Mouse (Mus musculus) G1E-ER4 (cell line): Measurements from ENCODE around the gene Zfp112. TPM values are rescaled to one million over a fixed set of nuclear protein-coding genes. Genes with fewer than 3 reads are reported as not detected.

Experiments
- GATA1 ChIP-seq: IDR thresholded peaks from one replicate; pipeline ENCODE4 v1.8.0; 2012; ENCODE audit warnings: low read length, inconsistent platforms
- polyA plus RNA-seq: library from polyadenylated mRNA; stranded (reverse); fragments of >175 nt; gene quantifications from 2 replicates; pipeline ENCODE4 v1.2.3, GENCODE M21; 2012

Zfp112 gene
- polyA plus RNA-seq: 0.05 TPM in 2 replicates

DNA sequence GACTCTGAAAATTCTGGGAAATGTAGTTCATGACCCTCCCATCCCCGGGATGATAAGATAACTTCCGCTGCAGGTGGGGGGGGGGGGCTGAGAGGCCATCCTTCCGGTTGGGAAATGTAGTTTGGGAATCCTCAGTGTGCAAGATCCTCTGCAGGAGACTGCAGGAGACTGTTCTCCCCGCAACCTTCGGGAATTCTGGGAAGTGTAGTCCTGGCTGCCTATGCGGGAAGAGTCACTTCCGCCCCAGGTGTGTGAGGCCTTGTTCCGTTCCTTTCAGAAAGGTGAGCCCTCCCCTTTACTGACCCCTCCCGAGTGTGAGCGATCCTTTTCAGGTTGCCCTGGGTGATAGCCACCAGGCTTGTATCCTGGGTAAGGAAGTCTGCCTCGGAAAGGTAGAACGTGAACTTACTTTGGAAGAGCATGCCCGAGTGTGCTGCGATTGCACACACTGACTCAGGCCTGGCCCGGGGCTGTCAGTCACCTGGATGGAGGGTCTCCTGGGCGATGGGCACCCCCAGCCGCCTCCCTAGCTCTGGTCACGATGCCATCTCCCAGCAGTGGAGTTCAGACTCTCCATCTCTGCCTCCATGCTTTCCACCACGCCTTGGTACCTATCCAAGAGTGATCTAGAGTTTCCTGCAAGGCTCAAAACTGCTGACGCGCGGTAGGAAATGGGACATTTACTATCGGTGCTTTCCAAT is at the start of gene Zfp112:
Gene Zfp112 (plus strand): TSS at position 159 of the 701 bp plus-strand sequence.
- TF ChIP-seq GATA1: no peak

DNA sequence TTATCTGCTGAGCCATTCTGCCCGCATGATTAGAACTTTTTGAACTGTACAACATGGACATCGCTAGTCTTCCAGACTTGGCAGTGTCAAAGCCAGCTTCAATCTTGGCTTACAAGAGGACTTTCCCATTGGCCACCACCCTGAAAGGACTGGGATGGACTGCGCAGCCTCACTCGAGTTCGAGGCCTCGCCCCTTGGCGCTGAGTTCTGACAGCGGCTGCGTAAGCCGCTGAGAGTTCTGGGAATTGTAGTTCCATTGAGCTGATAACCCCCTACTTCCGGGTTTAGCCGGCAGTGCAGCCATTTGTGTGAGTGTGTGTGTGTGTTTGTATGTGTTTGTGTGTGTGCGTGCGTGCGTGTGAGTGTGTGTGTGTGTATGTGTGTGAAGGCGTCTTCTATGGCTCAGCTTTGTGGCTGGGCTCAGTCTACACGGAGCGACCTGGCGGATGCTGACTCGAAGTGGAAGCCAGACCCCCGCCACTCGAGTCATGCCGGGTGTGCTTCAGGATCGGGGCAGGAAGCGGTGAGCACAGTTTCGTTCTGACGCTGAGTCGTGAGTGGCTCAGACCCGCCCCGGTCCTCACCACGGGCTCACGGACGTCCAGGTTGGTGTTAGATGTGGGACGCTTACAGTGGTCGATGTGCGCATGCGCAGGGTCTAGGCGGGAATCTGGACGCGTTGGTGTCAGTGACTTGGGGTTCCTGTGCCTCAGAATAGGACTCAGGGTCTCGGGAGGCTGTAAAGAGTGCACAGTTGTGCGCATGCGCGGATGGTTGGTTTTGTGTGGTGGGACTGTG is 30.3 kb upstream of the Zfp112 start, which contains the start of gene Zfp180:
Gene Zfp180 (plus strand): TSS at position 291 of the 798 bp plus-strand sequence.
- no peak for TF ChIP-seq GATA1

DNA sequence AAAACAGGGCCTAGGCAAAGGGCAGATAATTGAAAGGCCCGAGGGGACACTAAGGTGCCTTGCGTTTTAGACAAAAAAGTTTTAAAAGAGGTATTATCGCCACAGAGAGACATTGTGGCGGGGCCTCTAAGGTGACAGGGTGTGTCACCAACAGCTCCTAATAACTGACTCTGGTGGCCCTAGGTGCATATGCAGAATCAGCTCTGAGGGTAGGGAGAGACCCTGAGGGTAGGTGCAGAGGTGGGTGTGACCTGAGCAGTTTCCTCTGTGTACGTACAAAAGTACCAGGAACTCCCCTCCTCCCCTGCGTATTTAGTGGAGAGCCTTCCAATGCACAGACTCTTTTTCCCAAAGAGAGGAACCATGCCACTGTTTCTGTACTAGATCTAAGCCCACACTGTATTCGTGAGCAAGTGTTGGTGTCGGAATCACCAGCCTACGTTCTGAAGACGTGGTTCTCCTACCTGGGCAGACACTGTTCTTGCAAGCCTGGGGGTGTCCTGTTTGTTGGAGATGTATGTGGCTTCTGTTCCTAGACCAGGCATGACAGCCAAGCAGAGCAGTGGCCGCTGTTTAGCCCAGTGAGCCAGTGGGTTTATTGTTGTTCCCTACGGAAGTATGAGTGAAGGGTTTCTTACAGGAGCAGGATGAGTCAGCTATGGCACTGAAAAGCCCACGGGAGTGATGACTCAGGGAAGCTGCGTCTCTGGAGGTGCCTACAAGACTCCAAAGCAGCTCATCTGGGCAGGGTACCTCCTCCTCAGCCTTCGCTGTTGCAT is 29.5 kb upstream of the Zfp112 start:
- TF ChIP-seq GATA1: no peak

- no peak for TF ChIP-seq GATA1
These were observed 25.2 kb upstream of the Zfp112 start for GRCm38 (mm10) chr7:24086871-24087270.

GRCm38 (mm10) chr7:24087485-24088125 is 24.5 kb upstream of the Zfp112 start:
- no peak for TF ChIP-seq GATA1

DNA sequence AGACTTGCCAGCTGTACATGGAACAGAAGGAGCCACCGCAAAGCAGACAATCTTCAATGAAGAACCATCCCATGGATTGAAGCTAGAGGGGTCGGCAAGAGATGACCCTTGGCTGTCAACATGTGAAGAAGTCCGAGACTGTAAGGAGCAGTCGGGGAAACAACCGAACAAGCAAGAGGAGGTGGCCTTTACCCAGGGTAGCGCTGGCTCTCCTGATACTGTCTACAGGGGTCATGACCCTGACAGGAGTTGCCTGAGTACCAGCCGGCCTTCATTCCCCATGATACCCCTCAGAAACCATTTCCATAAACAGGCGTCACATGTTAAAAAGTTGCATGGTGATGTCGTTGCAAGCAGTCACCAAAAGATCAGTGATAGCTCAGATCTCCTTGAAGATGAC is 7.7 kb upstream of the Zfp112 start:
- no peak for TF ChIP-seq GATA1

GRCm38 (mm10) chr7:24105144-24105703 is 6.9 kb upstream of the Zfp112 start:
- no peak for TF ChIP-seq GATA1

GRCm38 (mm10) chr7:24110839-24111238 is 1.3 kb upstream of the Zfp112 start:
- TF ChIP-seq GATA1: no peak

DNA sequence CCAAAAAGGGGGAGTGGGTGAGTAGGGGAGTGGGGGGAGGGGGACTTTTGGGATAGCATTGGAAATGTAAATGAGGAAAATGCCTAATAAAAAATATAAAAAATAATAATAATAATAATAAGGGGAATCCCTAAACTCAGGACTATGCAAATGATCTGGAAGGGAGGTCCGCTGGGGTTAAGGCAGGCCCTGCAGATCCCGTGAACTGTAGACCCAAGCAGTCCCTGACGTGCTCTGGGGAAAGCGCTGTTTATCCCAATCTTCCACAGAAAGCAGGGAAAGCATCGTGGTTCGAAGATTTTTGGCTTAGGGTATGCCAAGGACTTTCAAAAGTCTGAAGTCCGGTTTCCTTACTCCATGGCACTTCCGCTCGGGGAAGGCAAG is 350 bp upstream of the Zfp112 start:
- TF ChIP-seq GATA1: no peak

- no peak for TF ChIP-seq GATA1
These were observed 887 bp downstream of the Zfp112 start for GRCm38 (mm10) chr7:24113001-24113400.

- TF ChIP-seq GATA1: no peak
These were observed 4.5 kb downstream of the Zfp112 start for GRCm38 (mm10) chr7:24116655-24117054.

DNA sequence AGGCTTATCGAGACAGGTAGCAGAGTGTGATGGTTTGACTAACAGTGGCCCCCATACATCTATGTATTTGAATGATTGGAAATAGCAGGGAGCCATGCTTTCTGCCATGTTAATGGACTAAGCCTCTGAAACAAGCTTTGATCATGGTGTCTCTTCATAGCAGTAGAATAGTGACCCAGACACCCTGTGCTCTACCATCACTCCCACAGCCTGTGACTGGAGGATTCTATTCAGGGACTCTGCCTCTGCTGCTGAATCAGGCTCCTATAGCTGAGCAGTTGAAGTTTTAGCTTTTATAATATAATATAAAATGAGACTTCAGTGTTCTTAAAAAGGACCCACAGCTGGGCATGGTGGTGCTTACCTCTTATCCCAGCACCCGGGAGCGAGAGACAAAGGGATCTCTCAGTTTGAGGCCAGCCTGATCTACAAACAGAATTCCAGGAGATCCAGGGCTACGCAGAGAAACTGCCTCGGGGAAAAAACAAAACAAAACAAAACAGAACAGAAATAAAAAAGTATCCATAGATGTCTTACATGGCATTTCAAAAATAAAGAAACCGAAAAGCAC is 21.4 kb downstream of the Zfp112 start:
- TF ChIP-seq GATA1: no peak

GRCm38 (mm10) chr7:24133996-24134828 is 22.1 kb downstream of the Zfp112 start, which contains the start of gene Zfp235:
Gene Zfp235, plus strand, starts transcription at chr7:24134169.
- TF ChIP-seq GATA1: no peak

GRCm38 (mm10) chr7:24142566-24142965 is 30.5 kb downstream of the Zfp112 start:
- no peak for TF ChIP-seq GATA1
